Mouse (Mus musculus) kidney, embryonic 16.5 days (tissue): ENCODE results near the gene 4930503B20Rik. TPM values are rescaled to one million over a fixed set of nuclear protein-coding genes. Genes with fewer than 3 reads are reported as not detected.

Experiments used
- ATAC-seq: fragments of 200-750 bp; cut with Nextera tagmentation; 2 replicates; pipeline ENCODE4 v1.8.0; 2017; ENCODE audit warnings: moderate TSS enrichment; ENCODE audit not compliant: low FRiP score, low TSS enrichment
- H3K27ac ChIP-seq: fragments of 300-500 bp; sonication (generic); 2 replicates; pipeline ENCODE4 v1.5.1; 2014; ENCODE audit warnings: low read length
- H3K27me3 ChIP-seq: fragments of 300-500 bp; sonication (generic); 2 replicates; pipeline ENCODE4 v1.6.1; 2014; ENCODE audit warnings: low read length, control low read depth, mixed read lengths; ENCODE audit not compliant: insufficient read depth
- H3K36me3 ChIP-seq: fragments of 300-500 bp; sonication (generic); 2 replicates; pipeline ENCODE4 v1.6.1; 2014; ENCODE audit warnings: low read length, control low read depth, mixed read lengths; ENCODE audit not compliant: insufficient read depth
- H3K4me1 ChIP-seq: fragments of 300-500 bp; sonication (generic); 2 replicates; pipeline ENCODE4 v1.6.1; 2014; ENCODE audit warnings: low read length, control low read depth, mixed read lengths; ENCODE audit not compliant: insufficient read depth
- H3K4me2 ChIP-seq: fragments of 300-500 bp; sonication (generic); replicated peaks from 2 replicates; pipeline ENCODE4 v1.6.1; 2014; ENCODE audit warnings: low read depth, low read length
- H3K4me3 ChIP-seq: fragments of 300-500 bp; sonication (generic); 2 replicates; pipeline ENCODE4 v1.5.1; 2014; ENCODE audit warnings: mild to moderate bottlenecking, low read length
- H3K9ac ChIP-seq: fragments of 300-500 bp; sonication (generic); replicated peaks from 2 replicates; pipeline ENCODE4 v1.6.1; 2014; ENCODE audit warnings: low read length
- H3K9me3 ChIP-seq: fragments of 300-500 bp; sonication (generic); 2 replicates; pipeline ENCODE4 v1.6.1; 2016; ENCODE audit warnings: low read length, control low read depth
- WGBS: fragments of 180-500 bp; shearing (Covaris S2); extraction: QIAGEN DNeasy Blood & Tissue Kit; methylation state at CpG from one replicate; pipeline ENCODE4 v1.1.7; 2014; 5-methylcytosine and 5-hydroxymethylcytosine counted together
- polyA plus RNA-seq: library from polyadenylated mRNA; unstranded; fragments of >200 nt; fragmentation: Nextera tagmentation; extraction: Ambion mirVana; gene quantifications from 2 replicates; pipeline ENCODE4 v1.2.1, GENCODE M21; 2015

4930503B20Rik gene
- polyA plus RNA-seq, 1 experiment from 2014 or later: 0.14 TPM

DNA sequence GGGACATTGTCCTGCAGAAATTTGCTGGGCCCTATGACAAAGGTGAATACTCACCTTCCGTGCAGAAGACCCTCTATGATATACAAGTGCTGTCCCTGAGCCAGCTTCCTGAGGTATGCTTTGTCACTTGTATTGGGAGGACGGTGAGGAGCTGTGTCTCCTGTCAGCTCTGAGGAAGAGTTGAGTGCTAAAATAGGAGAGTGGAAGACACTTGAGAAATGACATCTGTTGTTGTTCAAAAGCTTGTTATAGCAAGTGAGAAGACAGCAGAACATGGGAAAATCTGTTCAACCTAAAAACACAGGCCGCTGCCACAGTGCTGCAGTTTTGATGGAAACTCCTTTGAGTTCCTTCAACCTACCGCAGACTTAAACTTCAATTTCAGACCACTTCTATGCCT, 25.4 kb downstream of the 4930503B20Rik start:
- H3K27me3 ChIP-seq: no peaks in the 10 kb centered on the region
- peaks cover 9% of the 10 kb centered on the region for H3K4me1 ChIP-seq
- H3K27ac ChIP-seq: no peak overlapping the region
- WGBS: 72% methylated on average over 4 of the region's 4 CpGs
- H3K36me3 ChIP-seq: no peaks in the 10 kb centered on the region
- no peak overlapping the region for H3K4me2 ChIP-seq
- H3K4me3 ChIP-seq: no peak overlapping the region
- no peak overlapping the region for H3K9ac ChIP-seq
- no peak for ATAC-seq
- H3K9me3 ChIP-seq: no peaks in the 10 kb centered on the region

DNA sequence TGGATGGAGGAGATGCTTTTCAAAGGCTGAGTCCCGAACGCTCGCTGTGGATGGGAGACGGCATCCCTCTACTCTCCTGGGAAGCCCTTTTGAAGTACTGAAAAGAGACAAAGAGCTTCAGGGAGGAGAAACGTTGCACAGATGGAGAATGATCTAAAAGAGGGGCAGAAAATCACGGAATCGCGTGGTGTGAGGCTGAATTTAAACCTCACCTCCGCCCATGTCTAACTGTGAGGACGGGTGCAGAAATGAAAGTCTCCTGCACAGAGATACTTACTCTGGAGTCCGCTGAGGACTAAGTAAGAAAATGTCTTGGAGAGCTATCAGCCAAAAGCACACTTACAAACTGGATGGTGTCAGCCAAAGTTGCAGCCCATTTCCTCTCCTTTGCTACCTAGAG, 29.2 kb downstream of the 4930503B20Rik start:
- no peaks in the 10 kb centered on the region for H3K27me3 ChIP-seq
- H3K9ac ChIP-seq: no peak overlapping the region
- no peaks in the 10 kb centered on the region for H3K4me1 ChIP-seq
- no peak overlapping the region for H3K4me2 ChIP-seq
- H3K9me3 ChIP-seq: no peaks in the 10 kb centered on the region
- no peak for ATAC-seq
- H3K4me3 ChIP-seq: no peak overlapping the region
- H3K27ac ChIP-seq: no peak overlapping the region
- no peaks in the 10 kb centered on the region for H3K36me3 ChIP-seq
- 83% methylated on average over 11 of the region's 11 CpGs for WGBS

DNA sequence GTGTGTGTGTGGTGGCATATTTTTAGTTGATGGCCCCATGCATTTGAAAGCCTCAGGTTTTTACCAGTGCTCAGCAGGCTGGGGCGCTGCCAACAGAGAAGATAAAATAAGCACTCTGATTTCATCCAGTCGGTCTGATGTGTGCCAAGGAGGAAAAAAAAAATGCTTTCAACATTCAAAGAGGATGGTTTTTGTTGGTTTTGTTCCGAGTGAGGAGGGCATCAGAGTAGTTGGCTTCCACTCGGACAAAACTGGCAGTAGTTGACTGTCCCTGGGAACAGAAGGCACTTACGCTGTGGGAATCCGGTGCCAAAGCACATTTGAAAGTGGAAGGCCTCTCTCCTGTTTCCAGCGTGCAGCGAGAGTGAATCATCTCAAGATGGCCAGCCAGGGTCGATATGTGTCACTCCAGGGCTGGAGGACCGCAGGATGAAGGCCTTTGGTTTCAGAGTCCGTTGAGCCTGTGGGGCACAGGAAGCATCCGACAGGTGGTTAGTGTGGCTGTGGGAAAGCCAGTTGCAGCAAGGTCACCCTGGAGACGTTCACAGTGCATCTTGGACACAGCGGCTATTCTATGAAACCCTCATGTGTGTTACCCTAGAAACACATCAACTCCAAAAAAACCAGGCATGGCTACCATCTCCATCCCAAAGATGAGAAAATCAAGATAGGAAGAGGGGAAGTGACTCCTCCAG, 30.4 kb downstream of the 4930503B20Rik start:
- 85% methylated on average over 14 of the region's 14 CpGs for WGBS
- H3K9me3 ChIP-seq: no peaks in the 10 kb centered on the region
- H3K4me1 ChIP-seq: no peaks in the 10 kb centered on the region
- H3K4me2 ChIP-seq: no peak overlapping the region
- no peak overlapping the region for H3K27ac ChIP-seq
- H3K4me3 ChIP-seq: no peak overlapping the region
- H3K27me3 ChIP-seq: no peaks in the 10 kb centered on the region
- no peak overlapping the region for H3K9ac ChIP-seq
- H3K36me3 ChIP-seq: no peaks in the 10 kb centered on the region
- no peak for ATAC-seq

DNA sequence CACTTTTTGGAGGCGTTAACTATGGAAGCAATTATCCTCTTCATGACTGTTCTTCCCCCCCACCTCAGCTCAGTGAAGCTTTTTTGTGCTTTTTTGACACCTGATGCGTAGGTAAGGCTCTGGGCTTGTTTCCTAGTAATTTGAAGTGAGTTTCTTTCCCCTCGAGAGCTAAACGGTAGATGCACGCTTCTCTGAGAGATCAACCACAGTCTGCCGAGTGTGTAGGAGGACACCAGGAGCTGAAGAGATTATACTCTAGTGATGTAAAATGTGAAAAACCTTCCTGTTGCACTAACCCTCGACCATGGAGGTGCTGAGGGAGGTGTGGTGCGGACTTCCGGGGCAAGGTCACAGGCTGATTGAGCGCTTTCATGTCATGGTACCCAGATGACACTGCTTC, 31.0 kb downstream of the 4930503B20Rik start:
- no peaks in the 10 kb centered on the region for H3K36me3 ChIP-seq
- no peak overlapping the region for H3K9ac ChIP-seq
- H3K27me3 ChIP-seq: no peaks in the 10 kb centered on the region
- H3K4me3 ChIP-seq: no peak overlapping the region
- no peak for ATAC-seq
- WGBS: 81% methylated on average over 10 of the region's 10 CpGs
- H3K4me1 ChIP-seq: no peaks in the 10 kb centered on the region
- no peak overlapping the region for H3K27ac ChIP-seq
- no peak overlapping the region for H3K4me2 ChIP-seq
- no peaks in the 10 kb centered on the region for H3K9me3 ChIP-seq

DNA sequence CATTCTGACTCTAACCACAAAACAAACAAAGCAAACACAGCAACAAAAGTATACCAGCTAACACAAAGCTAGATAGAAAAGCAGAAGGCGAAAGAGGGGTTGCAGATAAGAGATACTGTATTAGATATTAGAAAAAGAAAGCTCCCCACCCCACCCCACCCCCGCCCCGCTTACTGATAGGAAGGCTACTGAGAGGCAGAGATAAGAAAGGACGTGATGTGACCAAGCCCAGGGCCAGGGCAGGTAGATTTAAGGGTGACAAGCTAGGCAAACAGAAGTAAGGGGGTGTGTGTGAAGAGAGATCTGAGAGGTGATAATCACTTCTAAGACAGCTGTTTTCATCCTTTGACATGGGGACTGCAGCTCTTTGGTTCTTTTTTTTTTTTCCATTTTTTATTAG, 32.8 kb downstream of the 4930503B20Rik start:
- Histone ChIP-seq H3K4me2 (no peak overlapping the region), H3K36me3 (no peaks in the 10 kb centered on the region), H3K27me3 (no peaks in the 10 kb centered on the region), H3K9ac (no peak overlapping the region), H3K4me1 (no peaks in the 10 kb centered on the region), H3K27ac (no peak overlapping the region), H3K4me3 (no peak overlapping the region), H3K9me3 (no peaks in the 10 kb centered on the region)
- ATAC-seq: no peak
- 81% methylated on average over 4 of the region's 4 CpGs for WGBS

DNA sequence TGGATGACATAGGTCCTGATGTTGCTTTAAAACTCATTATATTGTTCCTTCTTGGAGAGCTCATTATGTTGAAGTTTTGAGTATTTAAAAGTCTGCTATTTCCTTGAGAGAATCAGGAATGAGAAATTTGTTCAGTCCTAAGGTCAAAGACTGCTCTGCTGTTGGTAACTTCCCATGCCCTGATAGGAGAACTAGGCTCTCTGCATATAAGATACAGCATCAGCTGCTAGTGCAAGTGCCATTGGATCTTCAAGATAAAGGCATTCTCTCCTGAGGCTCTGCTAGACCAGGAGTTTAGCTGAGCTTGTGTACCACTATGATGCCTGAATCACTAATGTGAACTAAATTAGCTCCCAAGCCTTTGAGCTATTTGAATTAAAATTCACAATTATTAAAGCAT, 33.2 kb downstream of the 4930503B20Rik start:
- Histone ChIP-seq H3K9ac (no peak overlapping the region), H3K27ac (no peak overlapping the region), H3K36me3 (no peaks in the 10 kb centered on the region), H3K4me3 (no peak overlapping the region), H3K27me3 (no peaks in the 10 kb centered on the region), H3K4me1 (no peaks in the 10 kb centered on the region), H3K4me2 (no peak overlapping the region), H3K9me3 (no peaks in the 10 kb centered on the region)
- no peak for ATAC-seq

DNA sequence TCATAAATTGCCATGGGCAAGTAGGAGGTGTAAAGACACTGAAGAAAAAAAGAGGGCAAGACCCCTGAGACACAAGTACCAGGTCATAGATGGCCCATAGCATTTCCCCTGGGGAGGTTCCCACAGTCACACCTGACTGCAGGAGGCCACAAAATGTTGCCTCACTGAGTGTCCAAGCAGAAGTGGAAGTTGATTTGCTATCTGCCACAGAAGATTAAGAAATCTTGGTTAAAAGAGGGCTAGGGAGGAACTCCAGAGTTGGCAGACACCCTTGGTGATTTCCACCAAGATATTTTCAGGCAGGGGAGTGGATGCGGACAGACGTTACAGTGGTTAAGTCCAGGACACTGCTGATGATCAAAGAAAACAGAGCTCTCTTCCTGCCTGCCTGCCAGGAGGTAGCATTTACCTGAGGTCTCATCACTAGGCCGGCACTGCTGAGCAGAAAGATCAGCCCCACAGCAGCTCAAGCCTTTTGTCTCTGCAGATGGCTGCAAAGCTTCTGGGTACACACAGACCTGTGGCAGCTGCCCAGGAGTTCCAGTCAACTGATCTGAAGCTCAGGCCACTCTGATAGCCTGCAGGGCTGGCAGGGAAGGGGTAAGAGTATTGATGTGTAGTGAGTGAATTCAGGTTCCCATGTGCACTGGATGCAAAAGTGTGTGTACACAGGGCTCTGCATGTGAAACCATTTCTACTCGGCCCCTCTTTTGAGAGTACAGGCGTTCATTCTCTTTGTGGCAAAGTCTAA, 34.4 kb downstream of the 4930503B20Rik start:
- no peaks in the 10 kb centered on the region for H3K27me3 ChIP-seq
- 73% methylated on average over 5 of the region's 5 CpGs for WGBS
- no peaks in the 10 kb centered on the region for H3K9me3 ChIP-seq
- no peak for ATAC-seq
- no peaks in the 10 kb centered on the region for H3K4me1 ChIP-seq
- no peak overlapping the region for H3K4me2 ChIP-seq
- H3K9ac ChIP-seq: no peak overlapping the region
- no peak overlapping the region for H3K27ac ChIP-seq
- H3K4me3 ChIP-seq: no peak overlapping the region
- H3K36me3 ChIP-seq: no peaks in the 10 kb centered on the region

DNA sequence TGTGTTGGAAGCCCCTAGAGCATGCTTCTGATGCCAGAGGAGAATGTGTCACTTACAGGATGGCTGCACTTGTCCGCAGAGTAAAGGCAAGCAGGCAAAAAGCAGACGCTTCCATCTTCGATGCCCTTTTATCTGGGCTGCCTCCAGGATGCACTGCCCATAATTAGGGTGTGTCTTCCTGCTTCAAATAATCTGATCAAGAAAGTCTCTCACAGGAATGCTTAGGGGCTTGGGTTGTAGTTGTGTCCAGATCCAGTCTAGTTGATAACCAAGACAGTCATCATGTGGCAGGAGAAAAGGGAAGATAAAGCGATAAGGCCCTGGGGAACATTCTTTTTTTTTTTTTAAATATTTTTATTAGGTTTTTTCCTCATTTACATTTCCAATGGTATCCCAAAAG, 35.6 kb downstream of the 4930503B20Rik start, which contains the start of gene Dnase2b:
TSS of gene Dnase2b (minus strand) at position 101 of the 400 bp plus-strand sequence.
- no peaks in the 10 kb centered on the region for H3K27me3 ChIP-seq
- no peaks in the 10 kb centered on the region for H3K9me3 ChIP-seq
- no peak within 1 kb of the TSS for H3K9ac ChIP-seq
- H3K4me1 ChIP-seq: no peaks in the 10 kb centered on the region
- H3K36me3 ChIP-seq: no peaks in the 10 kb centered on the region
- 92% methylated on average over 4 of the region's 4 CpGs for WGBS
- no peak for ATAC-seq
- H3K27ac ChIP-seq: no peak within 1 kb of the TSS
- no peak within 1 kb of the TSS for H3K4me3 ChIP-seq
- no peak within 1 kb of the TSS for H3K4me2 ChIP-seq

DNA sequence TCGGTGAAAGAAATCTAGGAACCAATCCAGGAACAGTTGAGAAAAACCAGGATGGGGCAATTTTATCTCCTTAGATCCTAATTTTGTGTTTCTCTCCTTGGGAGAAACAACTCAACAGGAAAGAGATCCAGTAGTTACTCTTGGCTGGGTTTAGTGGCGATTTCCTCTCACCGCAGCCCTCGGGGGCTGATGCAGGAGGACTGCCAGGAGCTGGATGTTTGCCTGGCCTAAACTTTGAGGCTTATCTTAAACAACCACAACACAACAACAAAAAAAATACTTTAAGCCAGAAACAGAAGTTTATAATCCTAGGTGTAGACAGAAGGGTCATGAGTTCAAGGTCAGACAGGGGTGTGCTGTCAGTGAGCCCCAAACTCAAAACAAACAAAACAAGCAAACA, 39.3 kb downstream of the 4930503B20Rik start:
- H3K4me2 ChIP-seq: no peak overlapping the region
- H3K27ac ChIP-seq: no peak overlapping the region
- no peak overlapping the region for H3K4me3 ChIP-seq
- H3K4me1 ChIP-seq: no peaks in the 10 kb centered on the region
- WGBS: 72% methylated on average over 4 of the region's 4 CpGs
- no peak overlapping the region for H3K9ac ChIP-seq
- no peaks in the 10 kb centered on the region for H3K36me3 ChIP-seq
- no peaks in the 10 kb centered on the region for H3K9me3 ChIP-seq
- no peaks in the 10 kb centered on the region for H3K27me3 ChIP-seq
- ATAC-seq: no peak

DNA sequence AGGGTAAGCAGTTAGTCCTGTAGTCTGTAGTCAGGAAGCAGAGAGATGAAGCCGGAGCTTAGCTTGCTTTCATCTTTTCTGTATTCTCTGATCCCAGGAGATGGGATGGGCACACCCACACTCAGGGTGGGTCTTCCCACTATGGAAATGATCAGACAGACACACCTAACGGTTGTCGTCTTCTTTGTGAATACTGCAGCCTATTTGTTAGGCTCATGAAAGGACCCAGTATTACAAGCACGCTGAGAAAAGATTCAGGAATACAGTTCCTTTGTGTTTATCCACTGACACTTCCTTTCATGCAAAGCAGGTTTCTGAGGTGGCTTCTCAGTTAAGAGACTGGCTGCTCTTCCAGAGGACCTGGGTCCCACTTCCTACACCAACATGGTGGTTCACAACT, 39.9 kb downstream of the 4930503B20Rik start:
- Histone ChIP-seq H3K9ac (no peak overlapping the region), H3K27me3 (no peaks in the 10 kb centered on the region), H3K36me3 (no peaks in the 10 kb centered on the region), H3K4me3 (no peak overlapping the region), H3K4me2 (no peak overlapping the region), H3K4me1 (no peaks in the 10 kb centered on the region), H3K9me3 (no peaks in the 10 kb centered on the region), H3K27ac (no peak overlapping the region)
- no peak for ATAC-seq
- 88% methylated on average over 4 of the region's 4 CpGs for WGBS
